In genomic region chr12:39714169-39714794, GRCm38 (mm10) we compare ENCODE assay signal across 32 mouse cellular contexts.
DNase-seq lines count a peak whose midpoint lies in the region; ATAC-seq lines count a peak whose summit lies in the region.
"Had no signal": no experiment of that assay in that cellular context is flagged by ENCODE, and none has a peak within 500 bp of the region (broad histone marks: within the 10 kb centered on the region; RNA-seq: fewer than 3 reads in every experiment).

No protein-coding gene starts in this region.

- H3K36me3 ChIP-seq in forebrain, embryonic 10.5 days (replicated peaks), result no peaks in the 10 kb centered on the region
- no peaks in the 10 kb centered on the region for H3K36me3 ChIP-seq in forebrain, embryonic 14.5 days (ENCODE audit: control insufficient read depth, insufficient read depth, low read length)
- H3K36me3 ChIP-seq in hindbrain, embryonic 13.5 days, result no peaks in the 10 kb centered on the region
- H3K36me3 ChIP-seq in hindbrain, embryonic 16.5 days (ENCODE audit: control insufficient read depth, insufficient read depth, low read length), result no peaks in the 10 kb centered on the region
- no peaks in the 10 kb centered on the region for H3K36me3 ChIP-seq in forebrain, embryonic 13.5 days (ENCODE audit: poor library complexity, severe bottlenecking)
- no peaks in the 10 kb centered on the region for H3K36me3 ChIP-seq in midbrain, embryonic 14.5 days (ENCODE audit: control insufficient read depth, insufficient read depth, low read length)
- H3K36me3 ChIP-seq: embryonic facial prominence, embryonic 10.5 days; embryonic facial prominence, embryonic 15.5 days; heart, embryonic 13.5 days; kidney, embryonic 15.5 days; limb, embryonic 13.5 days; lung, embryonic 15.5 days had no signal

- no peak for DNase-seq in forebrain, embryonic 10.5 days (ENCODE audit: extremely low spot score, low spot score)
- no peak for DNase-seq in forebrain, embryonic 14.5 days (ENCODE audit: low spot score)
- DNase-seq in midbrain, embryonic 14.5 days, result no peak
- DNase-seq in cerebellum, adult 11 months, result no peak
- no peak for DNase-seq in lung, postnatal 36 days
- DNase-seq: adrenal gland, adult 2 months; adrenal gland, postnatal 36 days; cerebellum, adult 8-10 months; cerebellum, postnatal 25 days; gastrocnemius, adult 2 months; gastrocnemius, postnatal 36 days; heart, adult 18-20 months; heart, postnatal 10 days; kidney, adult 18-20 months; kidney, postnatal 36 days; lung, postnatal 4 days; right cerebral cortex, postnatal 14 days had no signal

- H3K27me3 ChIP-seq in forebrain, embryonic 10.5 days (ENCODE audit: poor library complexity, severe bottlenecking), result no peaks in the 10 kb centered on the region
- no peaks in the 10 kb centered on the region for H3K27me3 ChIP-seq in forebrain, embryonic 14.5 days (replicated peaks; ENCODE audit: control insufficient read depth, insufficient read depth, low read length)
- H3K27me3 ChIP-seq in hindbrain, embryonic 13.5 days, result no peaks in the 10 kb centered on the region
- H3K27me3 ChIP-seq in hindbrain, embryonic 16.5 days (replicated peaks; ENCODE audit: control insufficient read depth, insufficient read depth, low read length), result no peaks in the 10 kb centered on the region
- H3K27me3 ChIP-seq in forebrain, embryonic 13.5 days, result no peaks in the 10 kb centered on the region
- H3K27me3 ChIP-seq in midbrain, embryonic 14.5 days (ENCODE audit: control insufficient read depth, insufficient read depth, low read length), result no peaks in the 10 kb centered on the region
- H3K27me3 ChIP-seq: CH12.LX; embryonic facial prominence, embryonic 15.5 days; heart, embryonic 13.5 days; kidney, embryonic 15.5 days; limb, embryonic 13.5 days; lung, embryonic 15.5 days; megakaryocyte, embryonic 14.5 days had no signal

- peaks cover 7% of the 10 kb centered on the region for H3K4me1 ChIP-seq in forebrain, embryonic 10.5 days
- H3K4me1 ChIP-seq in forebrain, embryonic 14.5 days (ENCODE audit: control insufficient read depth, insufficient read depth, low read length), result peaks cover 8% of the 10 kb centered on the region; the same call in 1 of the 2 replicates
- peaks cover 11% of the 10 kb centered on the region for H3K4me1 ChIP-seq in hindbrain, embryonic 13.5 days (replicated peaks)
- H3K4me1 ChIP-seq in hindbrain, embryonic 16.5 days (ENCODE audit: control insufficient read depth, insufficient read depth, low read depth, low read length), result peaks cover 3% of the 10 kb centered on the region
- H3K4me1 ChIP-seq in forebrain, embryonic 13.5 days, result peaks cover 5% of the 10 kb centered on the region
- H3K4me1 ChIP-seq in midbrain, embryonic 14.5 days (ENCODE audit: control insufficient read depth, insufficient read depth, low read length), result peaks cover 15% of the 10 kb centered on the region
- H3K4me1 ChIP-seq: embryonic facial prominence, embryonic 10.5 days; embryonic facial prominence, embryonic 15.5 days; kidney, embryonic 15.5 days; lung, embryonic 15.5 days; megakaryocyte, embryonic 14.5 days had no signal

- 95% methylated on average over 2 of the region's 2 CpGs for WGBS in forebrain, embryonic 10.5 days
- 83% methylated on average over 2 of the region's 2 CpGs for WGBS in forebrain, embryonic 14.5 days
- 86% methylated on average over 2 of the region's 2 CpGs for WGBS in hindbrain, embryonic 13.5 days
- WGBS in hindbrain, embryonic 16.5 days, result 77% methylated on average over 2 of the region's 2 CpGs
- 88% methylated on average over 2 of the region's 2 CpGs for WGBS in forebrain, embryonic 13.5 days
- WGBS in midbrain, embryonic 14.5 days, result 93% methylated on average over 2 of the region's 2 CpGs

- H3K27ac ChIP-seq in forebrain, embryonic 10.5 days, result 0 out of 2 replicates have a peak overlapping the region, but pooled peaks have one; percentile 48
- H3K27ac ChIP-seq in forebrain, embryonic 14.5 days (ENCODE audit: low read depth, low read length), result no peak overlapping the region
- H3K27ac ChIP-seq in hindbrain, embryonic 13.5 days, result no peak overlapping the region
- no peak overlapping the region for H3K27ac ChIP-seq in hindbrain, embryonic 16.5 days (ENCODE audit: low read depth, low read length)
- no peak overlapping the region for H3K27ac ChIP-seq in forebrain, embryonic 13.5 days
- H3K27ac ChIP-seq in midbrain, embryonic 14.5 days (replicated peaks; ENCODE audit: low read depth, low read length), result peak overlapping the region; percentile 10; the same call in 1 of the 2 replicates
- H3K27ac ChIP-seq: embryonic facial prominence, embryonic 10.5 days; embryonic facial prominence, embryonic 15.5 days; gastrocnemius, adult 2 months; heart, embryonic 13.5 days; kidney, embryonic 15.5 days; layer of hippocampus, adult 2 months; limb, embryonic 13.5 days; lung, embryonic 15.5 days had no signal

- ATAC-seq in forebrain, embryonic 14.5 days, result no peak
- peak; percentile 49; the same call in 1 of the 2 replicates for ATAC-seq in hindbrain, embryonic 13.5 days (ENCODE audit: low FRiP score)
- ATAC-seq in hindbrain, embryonic 16.5 days, result no peak
- ATAC-seq in forebrain, embryonic 13.5 days, result 0 out of 2 replicates have a peak, but pooled peaks have one; percentile 28
- peak; percentile 57; the same call in 1 of the 2 replicates for ATAC-seq in midbrain, embryonic 14.5 days (ENCODE audit: low FRiP score, low TSS enrichment)
- ATAC-seq: activated CD4-positive, CD25-positive, alpha-beta regulatory T cell, adult 4 months; inflammation-experienced regulatory T-cells, adult 6 months had no signal

- H3K9me3 ChIP-seq in forebrain, embryonic 10.5 days, result no peaks in the 10 kb centered on the region
- no peaks in the 10 kb centered on the region for H3K9me3 ChIP-seq in forebrain, embryonic 14.5 days (replicated peaks; ENCODE audit: control insufficient read depth, low read length)
- no peaks in the 10 kb centered on the region for H3K9me3 ChIP-seq in hindbrain, embryonic 13.5 days
- no peaks in the 10 kb centered on the region for H3K9me3 ChIP-seq in hindbrain, embryonic 16.5 days (ENCODE audit: control insufficient read depth, low read length)
- H3K9me3 ChIP-seq in forebrain, embryonic 13.5 days (replicated peaks), result no peaks in the 10 kb centered on the region
- H3K9me3 ChIP-seq in midbrain, embryonic 14.5 days (ENCODE audit: control insufficient read depth, low read length), result no peaks in the 10 kb centered on the region
- H3K9me3 ChIP-seq: embryonic facial prominence, embryonic 10.5 days; embryonic facial prominence, embryonic 15.5 days; heart, embryonic 13.5 days; kidney, embryonic 15.5 days; limb, embryonic 13.5 days; lung, embryonic 15.5 days; megakaryocyte, embryonic 14.5 days had no signal

- no peak overlapping the region for H3K4me3 ChIP-seq in forebrain, embryonic 10.5 days
- H3K4me3 ChIP-seq in forebrain, embryonic 14.5 days (ENCODE audit: low read depth, low read length), result no peak overlapping the region
- H3K4me3 ChIP-seq in hindbrain, embryonic 13.5 days, result no peak overlapping the region
- H3K4me3 ChIP-seq in hindbrain, embryonic 16.5 days (ENCODE audit: low read length), result no peak overlapping the region
- H3K4me3 ChIP-seq in forebrain, embryonic 13.5 days, result no peak overlapping the region
- no peak overlapping the region for H3K4me3 ChIP-seq in midbrain, embryonic 14.5 days (replicated peaks; ENCODE audit: low read depth, low read length)
- H3K4me3 ChIP-seq: embryonic facial prominence, embryonic 10.5 days; embryonic facial prominence, embryonic 15.5 days; gastrocnemius, adult 2 months; heart, embryonic 13.5 days; kidney, embryonic 15.5 days; layer of hippocampus, adult 2 months; limb, embryonic 13.5 days; lung, embryonic 15.5 days; megakaryocyte, embryonic 14.5 days had no signal

- no peak overlapping the region for H3K9ac ChIP-seq in forebrain, embryonic 14.5 days (ENCODE audit: low read length)
- no peak overlapping the region for H3K9ac ChIP-seq in hindbrain, embryonic 13.5 days
- no peak overlapping the region for H3K9ac ChIP-seq in hindbrain, embryonic 16.5 days (ENCODE audit: low read depth, low read length)
- no peak overlapping the region for H3K9ac ChIP-seq in forebrain, embryonic 13.5 days
- no peak overlapping the region for H3K9ac ChIP-seq in midbrain, embryonic 14.5 days (replicated peaks; ENCODE audit: low read length)
- H3K9ac ChIP-seq: embryonic facial prominence, embryonic 15.5 days; heart, embryonic 13.5 days; kidney, embryonic 15.5 days; limb, embryonic 13.5 days; lung, embryonic 15.5 days had no signal

- no peak overlapping the region for H3K4me2 ChIP-seq in forebrain, embryonic 14.5 days (ENCODE audit: low read length)
- H3K4me2 ChIP-seq in hindbrain, embryonic 13.5 days, result no peak overlapping the region
- no peak overlapping the region for H3K4me2 ChIP-seq in hindbrain, embryonic 16.5 days (ENCODE audit: low read length)
- no peak overlapping the region for H3K4me2 ChIP-seq in forebrain, embryonic 13.5 days
- H3K4me2 ChIP-seq in midbrain, embryonic 14.5 days (ENCODE audit: low read length), result no peak overlapping the region
- H3K4me2 ChIP-seq: embryonic facial prominence, embryonic 15.5 days; heart, embryonic 13.5 days; kidney, embryonic 15.5 days; limb, embryonic 13.5 days; liver, embryonic 11.5 days; lung, embryonic 15.5 days had no signal

Comparison
In these comparisons a context has a peak if more than half of its experiments do, and no peak if none do; other contexts are left out.
1. H3K27ac ChIP-seq: peak in forebrain, embryonic 10.5 days (single experiment) and midbrain, embryonic 14.5 days (single experiment); none in forebrain, embryonic 14.5 days (single experiment), hindbrain, embryonic 13.5 days (single experiment), hindbrain, embryonic 16.5 days (single experiment) and forebrain, embryonic 13.5 days (single experiment).
2. ATAC-seq: peak in hindbrain, embryonic 13.5 days (single experiment), forebrain, embryonic 13.5 days (single experiment) and midbrain, embryonic 14.5 days (single experiment); none in forebrain, embryonic 14.5 days (single experiment) and hindbrain, embryonic 16.5 days (single experiment).